Mouse (Mus musculus) gonadal fat pad, adult 2 months (tissue): ENCODE measurements around the gene A630001G21Rik. TPM values are rescaled to one million over a fixed set of nuclear protein-coding genes. Genes with fewer than 3 reads are reported as not detected.
A peak's percentile ranks its signal among the peaks of the same experiment; 100 is the strongest.
"Not testable (repeated sequence)": the region's sequence is repeated elsewhere in the genome, so short reads cannot be mapped to it uniquely, and the experiment has no call there.

Experiments used
- DNase-seq: peaks from one replicate; pipeline ENCODE4 v3.0.0-alpha.2; 2012; ENCODE audit warnings: low read depth
- polyA plus RNA-seq: library from polyadenylated mRNA; depleted of rRNA; stranded (reverse); fragments of >200 nt; gene quantifications from 2 replicates; pipeline ENCODE4 v1.2.3, GENCODE M21; 2012; rRNA removed

A630001G21Rik gene
- 1.2 and 1.6 TPM in 2 replicates for polyA plus RNA-seq

GRCm38 (mm10) chr1:85778436-85778835, at the start of gene A630001G21Rik:
Gene A630001G21Rik (minus strand): TSS chr1:85778643.
- no peak for DNase-seq

- DNase-seq, result no peak
Measured at GRCm38 (mm10) chr1:85827166-85827565, 48.7 kb upstream of the A630001G21Rik start.

- DNase-seq, result no peak
Measured at GRCm38 (mm10) chr1:85824905-85825304, 46.5 kb upstream of the A630001G21Rik start.

- no peak for DNase-seq
Measured at GRCm38 (mm10) chr1:85822239-85822638, 43.8 kb upstream of the A630001G21Rik start.

- DNase-seq, result no peak
Measured at GRCm38 (mm10) chr1:85819695-85820094, 41.3 kb upstream of the A630001G21Rik start.

- DNase-seq, result peak; percentile 54
Measured at GRCm38 (mm10) chr1:85818121-85818520, 39.7 kb upstream of the A630001G21Rik start.

- not testable (repeated sequence) for DNase-seq
Measured at GRCm38 (mm10) chr1:85814213-85814612, 35.8 kb upstream of the A630001G21Rik start.

- no peak for DNase-seq
Measured at GRCm38 (mm10) chr1:85810787-85811186, 32.3 kb upstream of the A630001G21Rik start.

GRCm38 (mm10) chr1:85810343-85810742, 31.9 kb upstream of the A630001G21Rik start:
- DNase-seq, result no peak

- DNase-seq, result no peak
Measured at GRCm38 (mm10) chr1:85809256-85809655, 30.8 kb upstream of the A630001G21Rik start.

- DNase-seq, result no peak
Measured at GRCm38 (mm10) chr1:85804551-85804950, 26.1 kb upstream of the A630001G21Rik start.

GRCm38 (mm10) chr1:85802517-85802916, 24.1 kb upstream of the A630001G21Rik start:
- no peak for DNase-seq

- DNase-seq, result no peak
Measured at GRCm38 (mm10) chr1:85799776-85800175, 21.3 kb upstream of the A630001G21Rik start.

- no peak for DNase-seq
Measured at GRCm38 (mm10) chr1:85795196-85795595, 16.8 kb upstream of the A630001G21Rik start.

GRCm38 (mm10) chr1:85794106-85794771, 15.8 kb upstream of the A630001G21Rik start:
- no peak for DNase-seq

- no peak for DNase-seq
Measured at GRCm38 (mm10) chr1:85793208-85794105, 15.0 kb upstream of the A630001G21Rik start, which contains the start of gene Cab39. Gene Cab39 (plus strand): TSS chr1:85793441.

GRCm38 (mm10) chr1:85791476-85791875, 13.0 kb upstream of the A630001G21Rik start:
- DNase-seq, result no peak

GRCm38 (mm10) chr1:85790565-85790964, 12.1 kb upstream of the A630001G21Rik start:
- no peak for DNase-seq

- no peak for DNase-seq
Measured at GRCm38 (mm10) chr1:85779428-85780180, 1.2 kb upstream of the A630001G21Rik start.

GRCm38 (mm10) chr1:85779012-85779411, 569 bp upstream of the A630001G21Rik start:
- no peak for DNase-seq

GRCm38 (mm10) chr1:85776154-85776553, 2.3 kb downstream of the A630001G21Rik start:
- no peak for DNase-seq

GRCm38 (mm10) chr1:85775136-85775535, 3.3 kb downstream of the A630001G21Rik start:
- peak; percentile 54 for DNase-seq
